Mouse (Mus musculus): ENCODE measurements around the gene Ltbp3. TPM values are rescaled to one million over a fixed set of nuclear protein-coding genes. Genes with fewer than 3 reads are reported as not detected.

Gene Ltbp3
- polyA plus RNA-seq, 1 experiment from 2014 or later = 9.8 TPM

DNA sequence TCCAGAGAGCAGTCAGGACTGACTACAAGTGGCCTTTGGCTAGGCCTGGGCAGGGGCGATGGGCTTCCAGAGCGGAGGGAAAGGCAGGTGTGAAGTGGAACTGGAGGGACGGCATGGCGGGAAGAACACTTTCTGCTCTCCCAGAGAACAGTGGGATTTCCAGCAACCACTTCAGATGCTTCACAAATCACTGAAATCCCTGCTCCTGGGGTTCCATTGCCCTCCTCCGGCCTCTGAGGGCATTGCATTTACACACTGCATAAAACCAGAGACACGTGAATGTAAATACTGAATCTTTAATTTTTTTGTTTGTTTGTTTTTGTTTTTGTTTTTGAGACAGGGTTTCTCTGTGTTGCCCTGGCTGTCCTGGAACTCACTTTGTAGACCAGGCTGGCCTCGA is 39.5 kb downstream of the Ltbp3 start:
- no peaks in the 10 kb centered on the region for H3K27me3 ChIP-seq (ENCODE audit: control insufficient read depth, insufficient read depth, low read length)
- no peaks in the 10 kb centered on the region for H3K9me3 ChIP-seq (replicated peaks; ENCODE audit: control insufficient read depth, low read length)
- no peak overlapping the region for H3K4me3 ChIP-seq (ENCODE audit: low read depth, low read length)
- H3K4me2 ChIP-seq = no peak overlapping the region
- no peak overlapping the region for H3K9ac ChIP-seq (ENCODE audit: low read depth, low read length)
- H3K4me1 ChIP-seq (ENCODE audit: control insufficient read depth, insufficient read depth, low read length) = no peaks in the 10 kb centered on the region
- ATAC-seq (replicated peaks; ENCODE audit: insufficient number of reproducible peaks, low FRiP score, low TSS enrichment) = no peak
- H3K36me3 ChIP-seq (ENCODE audit: control insufficient read depth, insufficient read depth, low read length) = no peaks in the 10 kb centered on the region
- no peak overlapping the region for H3K27ac ChIP-seq (ENCODE audit: low read depth, low read length)
- WGBS (ENCODE audit: insufficient replicate concordance) = 58% methylated on average over 7 of the region's 7 CpGs

- Histone ChIP-seq H3K9ac (ENCODE audit: low read depth, low read length) (no peak overlapping the region), H3K4me2 (no peak overlapping the region), H3K4me3 (ENCODE audit: low read depth, low read length) (no peak overlapping the region), H3K36me3 (ENCODE audit: control insufficient read depth, insufficient read depth, low read length) (no peaks in the 10 kb centered on the region), H3K27ac (ENCODE audit: low read depth, low read length) (no peak overlapping the region), H3K27me3 (ENCODE audit: control insufficient read depth, insufficient read depth, low read length) (no peaks in the 10 kb centered on the region), H3K4me1 (ENCODE audit: control insufficient read depth, insufficient read depth, low read length) (0 out of 2 replicates have a peak, but pooled peaks cover under 1% of the 10 kb centered on the region), H3K9me3 (replicated peaks; ENCODE audit: control insufficient read depth, low read length) (no peaks in the 10 kb centered on the region)
- no peak for ATAC-seq (replicated peaks; ENCODE audit: insufficient number of reproducible peaks, low FRiP score, low TSS enrichment)
- WGBS (ENCODE audit: insufficient replicate concordance) = 87% methylated on average over 6 of the region's 6 CpGs
These were observed 40.8 kb downstream of the Ltbp3 start for GRCm38 (mm10) chr19:5781532-5781931.

GRCm38 (mm10) chr19:5782121-5782520 is 41.4 kb downstream of the Ltbp3 start:
- H3K4me2 ChIP-seq = no peak overlapping the region
- WGBS (ENCODE audit: insufficient replicate concordance) = 45% methylated on average over 1 of the region's 1 CpGs
- H3K27ac ChIP-seq (ENCODE audit: low read depth, low read length) = no peak overlapping the region
- H3K9ac ChIP-seq (ENCODE audit: low read depth, low read length) = no peak overlapping the region
- no peaks in the 10 kb centered on the region for H3K9me3 ChIP-seq (replicated peaks; ENCODE audit: control insufficient read depth, low read length)
- 0 out of 2 replicates have a peak, but pooled peaks cover 2% of the 10 kb centered on the region for H3K4me1 ChIP-seq (ENCODE audit: control insufficient read depth, insufficient read depth, low read length)
- H3K4me3 ChIP-seq (ENCODE audit: low read depth, low read length) = no peak overlapping the region
- H3K36me3 ChIP-seq (ENCODE audit: control insufficient read depth, insufficient read depth, low read length) = no peaks in the 10 kb centered on the region
- ATAC-seq (replicated peaks; ENCODE audit: insufficient number of reproducible peaks, low FRiP score, low TSS enrichment) = no peak
- H3K27me3 ChIP-seq (ENCODE audit: control insufficient read depth, insufficient read depth, low read length) = no peaks in the 10 kb centered on the region

GRCm38 (mm10) chr19:5784958-5785577 is 44.4 kb downstream of the Ltbp3 start:
- Histone ChIP-seq H3K36me3 (ENCODE audit: control insufficient read depth, insufficient read depth, low read length) (no peaks in the 10 kb centered on the region), H3K27me3 (ENCODE audit: control insufficient read depth, insufficient read depth, low read length) (no peaks in the 10 kb centered on the region), H3K4me2 (no peak overlapping the region), H3K9ac (ENCODE audit: low read depth, low read length) (no peak overlapping the region), H3K9me3 (replicated peaks; ENCODE audit: control insufficient read depth, low read length) (no peaks in the 10 kb centered on the region), H3K27ac (ENCODE audit: low read depth, low read length) (no peak overlapping the region), H3K4me3 (ENCODE audit: low read depth, low read length) (no peak overlapping the region), H3K4me1 (ENCODE audit: control insufficient read depth, insufficient read depth, low read length) (peaks cover 11% of the 10 kb centered on the region)
- no peak for ATAC-seq (replicated peaks; ENCODE audit: insufficient number of reproducible peaks, low FRiP score, low TSS enrichment)
- WGBS (ENCODE audit: insufficient replicate concordance) = 47% methylated on average over 10 of the region's 10 CpGs

DNA sequence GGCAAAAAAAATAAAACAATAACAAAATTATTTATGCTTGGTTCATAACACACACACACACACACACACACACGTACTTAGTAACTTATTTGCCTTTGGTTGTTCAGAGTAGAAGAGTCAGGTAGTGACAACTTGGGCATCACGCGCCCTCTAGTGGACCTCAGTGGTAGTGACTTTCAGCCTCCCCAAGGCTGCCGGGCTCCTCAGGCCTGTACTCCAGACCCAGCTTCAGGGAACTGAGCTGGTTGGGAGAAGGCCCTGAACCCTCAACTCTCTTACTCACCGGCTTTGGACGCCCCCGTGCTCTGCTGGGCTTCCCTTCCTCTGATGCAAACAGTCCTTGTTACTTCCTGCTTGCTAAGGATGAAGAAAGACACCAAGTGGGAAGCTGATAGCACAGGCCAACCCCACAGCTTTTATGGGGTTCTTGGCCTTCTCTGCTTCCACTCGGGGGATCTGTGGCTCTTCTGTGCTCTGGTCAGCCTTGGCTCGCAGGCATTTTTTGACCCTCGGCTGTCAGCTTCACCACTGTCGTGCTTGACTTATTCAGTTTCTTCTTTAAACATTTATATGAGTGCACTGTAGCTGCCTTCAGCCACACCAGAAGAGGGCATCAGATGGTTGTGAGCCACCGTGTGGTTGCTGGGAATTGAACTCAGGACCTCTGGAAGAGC is 45.9 kb downstream of the Ltbp3 start:
- H3K9me3 ChIP-seq (replicated peaks; ENCODE audit: control insufficient read depth, low read length) = no peaks in the 10 kb centered on the region
- no peaks in the 10 kb centered on the region for H3K36me3 ChIP-seq (ENCODE audit: control insufficient read depth, insufficient read depth, low read length)
- no peaks in the 10 kb centered on the region for H3K27me3 ChIP-seq (ENCODE audit: control insufficient read depth, insufficient read depth, low read length)
- 10% methylated on average over 12 of the region's 12 CpGs for WGBS (ENCODE audit: insufficient replicate concordance)
- peak overlapping the region; percentile 59; the same call in 1 of the 2 replicates for H3K27ac ChIP-seq (ENCODE audit: low read depth, low read length)
- H3K9ac ChIP-seq (ENCODE audit: low read depth, low read length) = peak overlapping the region; percentile 52; the same call in 1 of the 2 replicates
- H3K4me2 ChIP-seq = no peak overlapping the region; the same call in 1 of the 2 replicates
- no peak overlapping the region for H3K4me3 ChIP-seq (ENCODE audit: low read depth, low read length)
- ATAC-seq (replicated peaks; ENCODE audit: insufficient number of reproducible peaks, low FRiP score, low TSS enrichment) = peak; percentile 49
- H3K4me1 ChIP-seq (ENCODE audit: control insufficient read depth, insufficient read depth, low read length) = peaks cover 11% of the 10 kb centered on the region

- Histone ChIP-seq H3K4me2 (peak overlapping the region; percentile 29; the same call in 1 of the 2 replicates), H3K4me3 (ENCODE audit: low read depth, low read length) (no peak overlapping the region; the same call in 1 of the 2 replicates), H3K9ac (ENCODE audit: low read depth, low read length) (no peak overlapping the region), H3K27ac (ENCODE audit: low read depth, low read length) (peak overlapping the region; percentile 65), H3K9me3 (replicated peaks; ENCODE audit: control insufficient read depth, low read length) (no peaks in the 10 kb centered on the region), H3K36me3 (ENCODE audit: control insufficient read depth, insufficient read depth, low read length) (no peaks in the 10 kb centered on the region), H3K4me1 (ENCODE audit: control insufficient read depth, insufficient read depth, low read length) (peaks cover 11% of the 10 kb centered on the region), H3K27me3 (ENCODE audit: control insufficient read depth, insufficient read depth, low read length) (no peaks in the 10 kb centered on the region)
- 8% methylated on average over 8 of the region's 8 CpGs for WGBS (ENCODE audit: insufficient replicate concordance)
- ATAC-seq (replicated peaks; ENCODE audit: insufficient number of reproducible peaks, low FRiP score, low TSS enrichment) = peak; percentile 31; the same call in 1 of the 2 replicates
These were observed 46.5 kb downstream of the Ltbp3 start for GRCm38 (mm10) chr19:5787128-5787635.

GRCm38 (mm10) chr19:5787920-5788319 is 47.2 kb downstream of the Ltbp3 start:
- Histone ChIP-seq H3K4me1 (ENCODE audit: control insufficient read depth, insufficient read depth, low read length) (peaks cover 11% of the 10 kb centered on the region), H3K4me3 (ENCODE audit: low read depth, low read length) (no peak overlapping the region), H3K9me3 (replicated peaks; ENCODE audit: control insufficient read depth, low read length) (no peaks in the 10 kb centered on the region), H3K9ac (ENCODE audit: low read depth, low read length) (no peak overlapping the region), H3K27me3 (ENCODE audit: control insufficient read depth, insufficient read depth, low read length) (no peaks in the 10 kb centered on the region), H3K27ac (ENCODE audit: low read depth, low read length) (peak overlapping the region; percentile 65), H3K36me3 (ENCODE audit: control insufficient read depth, insufficient read depth, low read length) (no peaks in the 10 kb centered on the region), H3K4me2 (0 out of 2 replicates have a peak overlapping the region, but pooled peaks have one; percentile 29)
- 75% methylated on average over 7 of the region's 7 CpGs for WGBS (ENCODE audit: insufficient replicate concordance)
- ATAC-seq (replicated peaks; ENCODE audit: insufficient number of reproducible peaks, low FRiP score, low TSS enrichment) = no peak

DNA sequence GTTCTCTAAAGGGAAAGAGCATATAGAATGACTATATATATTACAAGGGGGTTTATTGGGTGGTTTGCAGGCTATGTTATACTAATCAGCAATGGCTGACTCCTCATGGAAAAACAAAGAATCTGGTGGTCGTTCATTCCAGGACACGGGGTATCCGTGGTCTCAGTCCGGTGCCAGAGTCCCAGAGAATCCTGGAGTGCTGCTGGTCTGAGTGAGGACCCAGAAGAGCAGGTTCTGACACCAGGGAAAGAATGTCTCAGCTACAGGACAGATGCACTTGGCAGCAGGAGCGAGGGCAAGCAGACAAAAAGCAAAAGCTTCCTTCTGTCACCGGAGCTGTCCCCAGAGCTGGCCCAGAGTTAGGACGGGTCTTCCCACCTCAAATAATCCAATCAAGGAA is 47.9 kb downstream of the Ltbp3 start:
- H3K9ac ChIP-seq (ENCODE audit: low read depth, low read length) = no peak overlapping the region
- WGBS (ENCODE audit: insufficient replicate concordance) = 75% methylated on average over 7 of the region's 7 CpGs
- no peaks in the 10 kb centered on the region for H3K9me3 ChIP-seq (replicated peaks; ENCODE audit: control insufficient read depth, low read length)

More for the DNA sequence above, 47.9 kb downstream of the Ltbp3 start:
- no peak overlapping the region for H3K4me3 ChIP-seq (ENCODE audit: low read depth, low read length)
- H3K27me3 ChIP-seq (ENCODE audit: control insufficient read depth, insufficient read depth, low read length) = no peaks in the 10 kb centered on the region
- H3K27ac ChIP-seq (ENCODE audit: low read depth, low read length) = no peak overlapping the region
- no peaks in the 10 kb centered on the region for H3K36me3 ChIP-seq (ENCODE audit: control insufficient read depth, insufficient read depth, low read length)
- H3K4me2 ChIP-seq = no peak overlapping the region
- H3K4me1 ChIP-seq (ENCODE audit: control insufficient read depth, insufficient read depth, low read length) = peaks cover 11% of the 10 kb centered on the region
- no peak for ATAC-seq (replicated peaks; ENCODE audit: insufficient number of reproducible peaks, low FRiP score, low TSS enrichment)
